Mouse (Mus musculus) heart, postnatal 10 days (tissue): ENCODE measurements at regions not wholly inside any gene's neighbourhood (a gene's known extent, or its start where the extent isn't known, plus 50 kb on each side); places are given as distances from the start of the nearest gene placed in this dataset.

Source experiments
- DNase-seq, 2 experiments: peaks; one replicate each; pipeline ENCODE4 v3.0.0; 2021
- intact Hi-C: fragments of 180-260 bp; cut with DNase I; formaldehyde crosslinking; loops from one replicate; pipeline ENCODE4 v1.15.1; 2025

DNA sequence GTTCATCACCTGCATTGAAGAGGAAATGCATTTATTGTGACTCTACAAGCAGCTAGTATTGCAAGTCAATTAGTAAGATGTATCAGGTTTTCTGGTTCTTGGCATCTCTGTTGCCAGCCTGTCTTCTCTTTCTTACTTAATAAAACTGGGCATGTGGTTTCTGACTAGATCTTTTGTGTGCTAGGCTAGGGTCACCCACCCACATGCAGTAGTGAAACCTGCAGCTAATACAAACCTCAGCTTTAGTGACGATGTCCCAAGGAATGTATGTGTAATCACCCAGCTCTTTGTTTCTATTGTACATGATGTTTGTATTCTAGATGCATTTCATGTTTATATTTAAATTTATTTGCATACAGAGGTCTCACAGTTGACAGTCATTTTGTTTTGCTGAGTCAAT is 1526.7 kb downstream of the 4930444P10Rik start:
- intact Hi-C loops, result no loop called here

More for the DNA sequence above, 1526.7 kb downstream of the 4930444P10Rik start:
- no peak for DNase-seq
